ENCODE assay signal across 12 mouse cellular contexts in the genomic region with DNA sequence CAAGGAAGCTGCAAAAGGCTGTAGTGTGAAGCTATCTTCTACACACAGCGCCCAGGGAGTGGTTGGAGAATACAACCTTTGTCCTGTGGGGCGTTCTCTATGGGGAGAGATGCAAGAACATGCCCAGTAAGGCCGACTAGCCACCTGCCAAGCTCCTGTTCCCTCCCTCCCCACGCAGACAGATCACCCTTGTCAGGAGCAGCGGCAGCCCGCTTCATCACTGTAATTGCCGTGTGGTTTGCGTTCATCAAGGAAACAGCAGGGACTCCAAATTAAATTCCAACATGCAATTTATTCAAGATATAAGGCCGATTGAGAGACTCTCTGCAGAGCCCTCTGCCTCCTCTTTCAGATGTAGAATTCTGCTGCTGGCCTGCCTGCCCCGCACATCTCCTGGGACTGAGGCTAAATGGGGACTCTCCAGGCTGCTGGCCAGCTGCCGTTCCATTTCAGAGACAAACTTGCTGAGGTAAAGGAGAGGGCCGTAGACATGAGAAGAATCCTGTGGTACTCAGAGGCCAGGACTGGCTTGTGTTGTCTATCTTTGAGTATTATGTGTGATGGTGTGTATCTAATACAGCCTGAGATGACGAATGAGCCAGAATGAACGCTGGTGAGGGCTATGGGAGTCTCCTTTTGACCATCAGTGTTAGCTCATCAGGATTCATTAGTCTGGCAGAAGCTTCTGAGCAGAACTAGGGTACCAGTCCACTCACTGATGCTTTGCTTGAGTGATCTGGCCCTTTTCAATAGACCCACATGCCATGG. TPM values are rescaled to one million over a fixed set of nuclear protein-coding genes. Genes with fewer than 3 reads are reported as not detected.
DNase-seq lines count a peak whose midpoint lies in the region; ATAC-seq and TF ChIP-seq lines count a peak whose summit lies in the region.
"Had no signal": no experiment of that assay in that cellular context is flagged by ENCODE, and none has a peak within 500 bp of the region (broad histone marks: within the 10 kb centered on the region; RNA-seq: fewer than 3 reads in every experiment).

No protein-coding gene starts in this region.

- no peak for ATAC-seq in heart, embryonic 11.5 days (replicated peaks; ENCODE audit: insufficient number of reproducible peaks, low FRiP score, low TSS enrichment)
- ATAC-seq in midbrain, embryonic 13.5 days = 0 out of 2 replicates have a peak, but pooled peaks have one; percentile 60

- H3K9me3 ChIP-seq in heart, embryonic 11.5 days (replicated peaks; ENCODE audit: control insufficient read depth, low read length) = no peaks in the 10 kb centered on the region
- H3K9me3 ChIP-seq in midbrain, embryonic 13.5 days = no peaks in the 10 kb centered on the region
- H3K9me3 ChIP-seq: embryonic facial prominence, embryonic 15.5 days; heart, embryonic 13.5 days had no signal

- 83% methylated on average over 14 of the region's 14 CpGs for WGBS in heart, embryonic 11.5 days (ENCODE audit: insufficient replicate concordance)
- WGBS in midbrain, embryonic 13.5 days = 60% methylated on average over 14 of the region's 14 CpGs

- TF ChIP-seq POLR2A in brain, embryonic 14.5 days (IDR thresholded peaks at IDR 0.05; ENCODE audit: borderline replicate concordance, extremely low read depth, insufficient read depth, insufficient read length, poor library complexity, severe bottlenecking) = no peak

- no peak overlapping the region for H3K4me3 ChIP-seq in heart, embryonic 11.5 days (ENCODE audit: low read depth, low read length)
- no peak overlapping the region for H3K4me3 ChIP-seq in midbrain, embryonic 13.5 days (replicated peaks)
- no peak overlapping the region for H3K4me3 ChIP-seq in layer of hippocampus, adult 2 months
- H3K4me3 ChIP-seq: embryonic facial prominence, embryonic 15.5 days; heart, embryonic 13.5 days; left cerebral cortex, adult 2 months had no signal

- no peak for TF ChIP-seq CTCF in brain, embryonic 14.5 days (IDR thresholded peaks at IDR 0.05; ENCODE audit: borderline replicate concordance, extremely low read depth, insufficient read depth, insufficient read length)
- TF ChIP-seq CTCF in layer of hippocampus, adult 2 months (conservative IDR thresholded peaks at IDR 0.05) = no peak

- H3K4me2 ChIP-seq in heart, embryonic 11.5 days = no peak overlapping the region
- H3K4me2 ChIP-seq in midbrain, embryonic 13.5 days (replicated peaks) = no peak overlapping the region
- H3K4me2 ChIP-seq: embryonic facial prominence, embryonic 15.5 days; heart, embryonic 13.5 days had no signal

- no peaks in the 10 kb centered on the region for H3K27me3 ChIP-seq in heart, embryonic 11.5 days (ENCODE audit: control insufficient read depth, insufficient read depth, low read length)
- H3K27me3 ChIP-seq in midbrain, embryonic 13.5 days = no peaks in the 10 kb centered on the region
- H3K27me3 ChIP-seq: embryonic facial prominence, embryonic 15.5 days; heart, embryonic 13.5 days had no signal

- H3K27ac ChIP-seq in heart, embryonic 11.5 days (ENCODE audit: low read depth, low read length) = no peak overlapping the region
- peak overlapping the region; percentile 63 for H3K27ac ChIP-seq in midbrain, embryonic 13.5 days
- H3K27ac ChIP-seq in layer of hippocampus, adult 2 months = no peak overlapping the region
- H3K27ac ChIP-seq: embryonic facial prominence, embryonic 15.5 days; heart, embryonic 13.5 days; left cerebral cortex, adult 2 months had no signal

- H3K9ac ChIP-seq in heart, embryonic 11.5 days (ENCODE audit: low read depth, low read length) = no peak overlapping the region
- no peak overlapping the region for H3K9ac ChIP-seq in midbrain, embryonic 13.5 days (replicated peaks)
- H3K9ac ChIP-seq: embryonic facial prominence, embryonic 15.5 days; heart, embryonic 13.5 days had no signal

- DNase-seq in heart, adult 11 months = peak; percentile 84
- peak; percentile 80 for DNase-seq in brain, embryonic 14.5 days (ENCODE audit: low read depth)
- DNase-seq in cerebellum, postnatal 25 days = peak; percentile 53 to 57
- DNase-seq in thymus, postnatal 25 days = no peak
- no peak for DNase-seq in layer of hippocampus, adult 2 months (ENCODE audit: low spot score in 2 of 2)
- DNase-seq in spleen, adult 18-20 months = no peak
- DNase-seq: adrenal gland, adult 8-10 months had no signal

- H3K4me1 ChIP-seq in heart, embryonic 11.5 days (ENCODE audit: control insufficient read depth, insufficient read depth, low read length) = no peaks in the 10 kb centered on the region
- H3K4me1 ChIP-seq in midbrain, embryonic 13.5 days (replicated peaks) = peaks cover 9% of the 10 kb centered on the region
- H3K4me1 ChIP-seq: embryonic facial prominence, embryonic 15.5 days; heart, embryonic 13.5 days had no signal

- H3K36me3 ChIP-seq in heart, embryonic 11.5 days (ENCODE audit: control insufficient read depth, insufficient read depth, low read length) = no peaks in the 10 kb centered on the region
- no peaks in the 10 kb centered on the region for H3K36me3 ChIP-seq in midbrain, embryonic 13.5 days
- H3K36me3 ChIP-seq: embryonic facial prominence, embryonic 15.5 days; heart, embryonic 13.5 days had no signal

RNA-seq across cellular contexts. Expression of gene Commd9, which starts 46.3 kb away (rescaled TPM):
- 48.8 and 52.2 TPM in 2 replicates for polyA plus RNA-seq in heart, embryonic 11.5 days (2014; fragmentation: Nextera tagmentation; extraction: Ambion mirVana)
- polyA plus RNA-seq in brain, embryonic 14.5 days (2012; rRNA removed) = 137 and 182 TPM in 2 replicates
- 103 and 106 TPM in 2 replicates for polyA plus RNA-seq in midbrain, embryonic 13.5 days (2015; fragmentation: Nextera tagmentation; extraction: Ambion mirVana)
- total RNA-seq in layer of hippocampus, adult 2 months (2021) = 10 to 100 TPM; 32.8 to 39.3 TPM

RNA-seq across cellular contexts. Expression of gene Prr5l, which starts 49.5 kb away (rescaled TPM):
- polyA plus RNA-seq in heart, embryonic 11.5 days (2014; fragmentation: Nextera tagmentation; extraction: Ambion mirVana) = 7.4 and 9.2 TPM in 2 replicates
- polyA plus RNA-seq in brain, embryonic 14.5 days (2012; rRNA removed) = 4.1 and 4.7 TPM in 2 replicates
- polyA plus RNA-seq in midbrain, embryonic 13.5 days (2015; fragmentation: Nextera tagmentation; extraction: Ambion mirVana) = 7.7 and 9.3 TPM in 2 replicates
- 1 to 10 TPM; 7.2 to 9.5 TPM for total RNA-seq in layer of hippocampus, adult 2 months (2021)

Comparison
In these comparisons a context has a peak if more than half of its experiments do, and no peak if none do; other contexts are left out.
1. DNase-seq: peak in heart, adult 11 months (single experiment), brain, embryonic 14.5 days (single experiment) and cerebellum, postnatal 25 days (2 of 2); none in thymus, postnatal 25 days (single experiment), layer of hippocampus, adult 2 months (0 of 2) and spleen, adult 18-20 months (0 of 2).